Mouse (Mus musculus): ENCODE data around the gene Tmem203. TPM values are rescaled to one million over a fixed set of nuclear protein-coding genes. Genes with fewer than 3 reads are reported as not detected.

Tmem203 gene
- polyA plus RNA-seq, 1 experiment from 2014 or later = 11.2 TPM

- peaks cover 6% of the 10 kb centered on the region for H3K36me3 ChIP-seq (ENCODE audit: control insufficient read depth, insufficient read depth, low read length)
- 76% methylated on average over 3 of the region's 3 CpGs for WGBS
- no peak for ATAC-seq (ENCODE audit: low read depth)
- H3K27me3 ChIP-seq (ENCODE audit: control insufficient read depth, insufficient read depth, low read length) = peaks cover 22% of the 10 kb centered on the region
- H3K4me2 ChIP-seq (ENCODE audit: low read depth, low read length) = no peak overlapping the region
- H3K9me3 ChIP-seq (ENCODE audit: control insufficient read depth, low read length) = no peaks in the 10 kb centered on the region
- H3K4me3 ChIP-seq (ENCODE audit: low read depth, low read length) = no peak overlapping the region
- H3K9ac ChIP-seq (replicated peaks; ENCODE audit: low read depth, low read length) = 0 out of 2 replicates have a peak overlapping the region, but pooled peaks have one; percentile 2
- H3K4me1 ChIP-seq (ENCODE audit: control insufficient read depth, insufficient read depth, low read length) = no peaks in the 10 kb centered on the region
- H3K27ac ChIP-seq (ENCODE audit: low read depth, low read length) = no peak overlapping the region
Observed at GRCm38 (mm10) chr2:25303452-25303851, 48.2 kb downstream of the Tmem203 start.

- Histone ChIP-seq H3K9ac (replicated peaks; ENCODE audit: low read depth, low read length) (no peak overlapping the region), H3K4me1 (ENCODE audit: control insufficient read depth, insufficient read depth, low read length) (no peaks in the 10 kb centered on the region), H3K27ac (ENCODE audit: low read depth, low read length) (no peak overlapping the region), H3K4me2 (ENCODE audit: low read depth, low read length) (peak overlapping the region; percentile 52), H3K36me3 (ENCODE audit: control insufficient read depth, insufficient read depth, low read length) (peaks cover 10% of the 10 kb centered on the region), H3K4me3 (ENCODE audit: low read depth, low read length) (no peak overlapping the region), H3K9me3 (ENCODE audit: control insufficient read depth, low read length) (no peaks in the 10 kb centered on the region), H3K27me3 (ENCODE audit: control insufficient read depth, insufficient read depth, low read length) (peaks cover 27% of the 10 kb centered on the region)
- WGBS = 77% methylated on average over 7 of the region's 7 CpGs
- no peak for ATAC-seq (ENCODE audit: low read depth)
Observed at GRCm38 (mm10) chr2:25303931-25304656, 48.9 kb downstream of the Tmem203 start.

GRCm38 (mm10) chr2:25304657-25305541, 49.7 kb downstream of the Tmem203 start:
- Histone ChIP-seq H3K9ac (replicated peaks; ENCODE audit: low read depth, low read length) (peak overlapping the region; percentile 13; the same call in 1 of the 2 replicates), H3K4me3 (ENCODE audit: low read depth, low read length) (peak overlapping the region; percentile 38), H3K36me3 (ENCODE audit: control insufficient read depth, insufficient read depth, low read length) (peaks cover 11% of the 10 kb centered on the region), H3K27me3 (ENCODE audit: control insufficient read depth, insufficient read depth, low read length) (peaks cover 29% of the 10 kb centered on the region), H3K4me1 (ENCODE audit: control insufficient read depth, insufficient read depth, low read length) (no peaks in the 10 kb centered on the region), H3K4me2 (ENCODE audit: low read depth, low read length) (peak overlapping the region; percentile 52), H3K9me3 (ENCODE audit: control insufficient read depth, low read length) (no peaks in the 10 kb centered on the region), H3K27ac (ENCODE audit: low read depth, low read length) (0 out of 2 replicates have a peak overlapping the region, but pooled peaks have one; percentile 12)
- 2% methylated on average over 42 of the region's 45 CpGs for WGBS
- ATAC-seq (ENCODE audit: low read depth) = peak; percentile 81

Other genes starting within 250 kb of the Tmem203 start
- 137 and 143 TPM in 2 replicates for gene Nsmf, start 201.1 kb upstream of the Tmem203 start, polyA plus RNA-seq (2014; fragmentation: Nextera tagmentation; extraction: Ambion mirVana)
- gene Entpd8, start 175.1 kb upstream of the Tmem203 start, polyA plus RNA-seq (2014; fragmentation: Nextera tagmentation; extraction: Ambion mirVana) = 0.27 TPM in 1 of 2 replicates, not detected in the other
- gene Noxa1, start 160.3 kb upstream of the Tmem203 start, polyA plus RNA-seq (2014; fragmentation: Nextera tagmentation; extraction: Ambion mirVana) = 0.17 TPM in 1 of 2 replicates, not detected in the other
- 10.7 and 15.1 TPM in 2 replicates for gene Nrarp, start 74.7 kb upstream of the Tmem203 start, polyA plus RNA-seq (2014; fragmentation: Nextera tagmentation; extraction: Ambion mirVana)
- gene Tor4a, start 58.6 kb upstream of the Tmem203 start, polyA plus RNA-seq (2014; fragmentation: Nextera tagmentation; extraction: Ambion mirVana) = 0.88 and 1.4 TPM in 2 replicates
- 74.7 and 86.2 TPM in 2 replicates for gene Nelfb, start 44.0 kb upstream of the Tmem203 start, polyA plus RNA-seq (2014; fragmentation: Nextera tagmentation; extraction: Ambion mirVana)
- gene Stpg3, start 40.8 kb upstream of the Tmem203 start, polyA plus RNA-seq (2014; fragmentation: Nextera tagmentation; extraction: Ambion mirVana) = not detected in 2 replicates
- 0.91 TPM in 1 of 2 replicates, not detected in the other for gene Fam166a, start 36.7 kb upstream of the Tmem203 start, polyA plus RNA-seq (2014; fragmentation: Nextera tagmentation; extraction: Ambion mirVana)
- gene Tubb4b, start 30.7 kb upstream of the Tmem203 start, polyA plus RNA-seq (2014; fragmentation: Nextera tagmentation; extraction: Ambion mirVana) = 361 and 387 TPM in 2 replicates
- not detected in 2 replicates for gene Slc34a3, start 21.1 kb upstream of the Tmem203 start, polyA plus RNA-seq (2014; fragmentation: Nextera tagmentation; extraction: Ambion mirVana)
- gene Rnf224, start 18.7 kb upstream of the Tmem203 start, polyA plus RNA-seq (2014; fragmentation: Nextera tagmentation; extraction: Ambion mirVana) = not detected in 2 replicates
- 147 and 191 TPM in 2 replicates for gene Rnf208, start 13.2 kb upstream of the Tmem203 start, polyA plus RNA-seq (2014; fragmentation: Nextera tagmentation; extraction: Ambion mirVana)
- 0.33 and 0.45 TPM in 2 replicates for gene Cysrt1, start 13.0 kb upstream of the Tmem203 start, polyA plus RNA-seq (2014; fragmentation: Nextera tagmentation; extraction: Ambion mirVana)
- gene AL732309.1, start 8.6 kb upstream of the Tmem203 start, polyA plus RNA-seq (2014; fragmentation: Nextera tagmentation; extraction: Ambion mirVana) = 5.0 and 7.1 TPM in 2 replicates
- gene Tprn, start 7.2 kb downstream of the Tmem203 start, polyA plus RNA-seq (2014; fragmentation: Nextera tagmentation; extraction: Ambion mirVana) = 11.5 and 12.3 TPM in 2 replicates
- 177 and 182 TPM in 2 replicates for gene Ssna1, start 17.0 kb downstream of the Tmem203 start, polyA plus RNA-seq (2014; fragmentation: Nextera tagmentation; extraction: Ambion mirVana)
- gene Anapc2, start 17.0 kb downstream of the Tmem203 start, polyA plus RNA-seq (2014; fragmentation: Nextera tagmentation; extraction: Ambion mirVana) = 110 and 116 TPM in 2 replicates
- not detected in 2 replicates for gene Tmem210, start 32.7 kb downstream of the Tmem203 start, polyA plus RNA-seq (2014; fragmentation: Nextera tagmentation; extraction: Ambion mirVana)
- 0.45 TPM in 1 of 2 replicates, not detected in the other for gene Lrrc26, start 34.5 kb downstream of the Tmem203 start, polyA plus RNA-seq (2014; fragmentation: Nextera tagmentation; extraction: Ambion mirVana)
- 60.8 and 89.4 TPM in 2 replicates for gene Grin1, start 63.7 kb downstream of the Tmem203 start, polyA plus RNA-seq (2014; fragmentation: Nextera tagmentation; extraction: Ambion mirVana)
- 59.9 and 85.5 TPM in 2 replicates for gene Man1b1, start 76.9 kb downstream of the Tmem203 start, polyA plus RNA-seq (2014; fragmentation: Nextera tagmentation; extraction: Ambion mirVana)
- gene Dpp7, start 100.9 kb downstream of the Tmem203 start, polyA plus RNA-seq (2014; fragmentation: Nextera tagmentation; extraction: Ambion mirVana) = 23.9 and 27.1 TPM in 2 replicates
- 4.6 and 5.2 TPM in 2 replicates for gene Uap1l1, start 110.2 kb downstream of the Tmem203 start, polyA plus RNA-seq (2014; fragmentation: Nextera tagmentation; extraction: Ambion mirVana)
- gene Sapcd2, start 116.9 kb downstream of the Tmem203 start, polyA plus RNA-seq (2014; fragmentation: Nextera tagmentation; extraction: Ambion mirVana) = 6.9 and 7.8 TPM in 2 replicates
- 1.6 and 10.6 TPM in 2 replicates for gene Entpd2, start 140.4 kb downstream of the Tmem203 start, polyA plus RNA-seq (2014; fragmentation: Nextera tagmentation; extraction: Ambion mirVana)
- 397 and 496 TPM in 2 replicates for gene Npdc1, start 143.9 kb downstream of the Tmem203 start, polyA plus RNA-seq (2014; fragmentation: Nextera tagmentation; extraction: Ambion mirVana)
- 0.17 and 0.23 TPM in 2 replicates for gene Fut7, start 167.8 kb downstream of the Tmem203 start, polyA plus RNA-seq (2014; fragmentation: Nextera tagmentation; extraction: Ambion mirVana)
- gene Abca2, start 173.3 kb downstream of the Tmem203 start, polyA plus RNA-seq (2014; fragmentation: Nextera tagmentation; extraction: Ambion mirVana) = 16.2 and 17.0 TPM in 2 replicates
- 1.5 and 2.4 TPM in 2 replicates for gene Clic3, start 201.4 kb downstream of the Tmem203 start, polyA plus RNA-seq (2014; fragmentation: Nextera tagmentation; extraction: Ambion mirVana)
- 94.5 and 124 TPM in 2 replicates for gene Paxx, start 205.7 kb downstream of the Tmem203 start, polyA plus RNA-seq (2014; fragmentation: Nextera tagmentation; extraction: Ambion mirVana)
- 5.6 and 87.6 TPM in 2 replicates for gene Ptgds, start 214.6 kb downstream of the Tmem203 start, polyA plus RNA-seq (2014; fragmentation: Nextera tagmentation; extraction: Ambion mirVana)
- gene Lcn12, start 238.5 kb downstream of the Tmem203 start, polyA plus RNA-seq (2014; fragmentation: Nextera tagmentation; extraction: Ambion mirVana) = not detected in 2 replicates
- gene Fbxw5, start 245.3 kb downstream of the Tmem203 start, polyA plus RNA-seq (2014; fragmentation: Nextera tagmentation; extraction: Ambion mirVana) = 124 and 137 TPM in 2 replicates
- gene C8g, start 246.3 kb downstream of the Tmem203 start, polyA plus RNA-seq (2014; fragmentation: Nextera tagmentation; extraction: Ambion mirVana) = 5.6 and 6.8 TPM in 2 replicates

Data from neural tube, embryonic 14.5 days (tissue).